Comparison of ENCODE assay signal across 17 mouse cellular contexts in the genomic region with DNA sequence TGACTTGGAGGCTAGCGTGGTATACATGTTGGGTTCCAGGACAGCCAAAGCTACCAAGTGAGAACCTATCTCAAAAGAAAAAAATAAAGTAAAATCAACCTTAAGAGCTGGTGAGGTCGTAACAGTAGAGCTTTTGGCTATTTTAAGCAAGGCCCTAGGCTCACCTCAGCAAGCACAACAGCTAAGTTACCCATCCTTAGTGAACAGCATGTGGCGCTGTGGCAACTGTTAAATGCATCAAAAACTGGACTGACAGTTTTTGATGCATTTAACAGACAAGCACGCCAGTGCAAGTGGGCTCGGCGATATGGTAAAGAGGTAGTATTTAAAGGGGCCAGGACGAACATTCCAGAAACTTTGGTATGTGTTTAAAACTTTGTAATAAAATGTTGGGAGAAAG. TPM values are rescaled to one million over a fixed set of nuclear protein-coding genes. Genes with fewer than 3 reads are reported as not detected.
DNase-seq lines count a peak whose midpoint lies in the region; ATAC-seq and TF ChIP-seq lines count a peak whose summit lies in the region.
"Had no signal": no experiment of that assay in that cellular context is flagged by ENCODE, and none has a peak within 500 bp of the region (broad histone marks: within the 10 kb centered on the region; RNA-seq: fewer than 3 reads in every experiment).

No protein-coding gene starts in this region.

- intact Hi-C loops in heart, postnatal 10 days (cut with DNase I): no loop called here

- H3K36me3 ChIP-seq in heart, embryonic 16.5 days (ENCODE audit: control insufficient read depth, insufficient read depth): no peaks in the 10 kb centered on the region
- no peaks in the 10 kb centered on the region for H3K36me3 ChIP-seq in lung, postnatal 0 days (ENCODE audit: insufficient read depth, low read length)
- H3K36me3 ChIP-seq in limb, embryonic 15.5 days: no peaks in the 10 kb centered on the region
- H3K36me3 ChIP-seq in stomach, postnatal 0 days (ENCODE audit: control insufficient read depth, insufficient read depth, low read length): no peaks in the 10 kb centered on the region
- H3K36me3 ChIP-seq: hindbrain, embryonic 12.5 days had no signal

- DNase-seq in heart, postnatal 10 days: no peak
- DNase-seq in lung, postnatal 0 days (ENCODE audit: low spot score): no peak
- DNase-seq in lung, postnatal 36 days: no peak
- no peak for DNase-seq in stomach, postnatal 0 days (ENCODE audit: low spot score)
- no peak for DNase-seq in adrenal gland, postnatal 4 days (ENCODE audit: low spot score in 2 of 2)
- DNase-seq in cerebellum, adult 11 months: no peak
- DNase-seq: B cell, adult 2 months; cerebellum, adult 9-11 months; embryo, embryonic 11 days; lung, adult 2 months; right cerebral cortex, adult 18-20 months had no signal

- no peak for ATAC-seq in heart, embryonic 16.5 days (replicated peaks; ENCODE audit: extremely low read depth, insufficient read depth, low FRiP score)
- no peak for ATAC-seq in lung, postnatal 0 days
- no peak for ATAC-seq in limb, embryonic 15.5 days (ENCODE audit: insufficient number of reproducible peaks, low FRiP score, low TSS enrichment, low read depth)
- no peak for ATAC-seq in stomach, postnatal 0 days (ENCODE audit: low FRiP score, low TSS enrichment)
- ATAC-seq: forebrain, embryonic 14.5 days had no signal

- TF ChIP-seq EP300 in lung, postnatal 0 days (IDR thresholded peaks at IDR 0.05): no peak
- TF ChIP-seq EP300 in stomach, postnatal 0 days (optimal IDR thresholded peaks at IDR 0.05): no peak

- no peaks in the 10 kb centered on the region for H3K27me3 ChIP-seq in heart, embryonic 16.5 days (ENCODE audit: control insufficient read depth, insufficient read depth, low read length)
- H3K27me3 ChIP-seq in lung, postnatal 0 days (replicated peaks; ENCODE audit: insufficient read depth, low read length): no peaks in the 10 kb centered on the region
- no peaks in the 10 kb centered on the region for H3K27me3 ChIP-seq in limb, embryonic 15.5 days
- H3K27me3 ChIP-seq in stomach, postnatal 0 days (ENCODE audit: control insufficient read depth, insufficient read depth, low read length): no peaks in the 10 kb centered on the region
- H3K27me3 ChIP-seq: hindbrain, embryonic 12.5 days had no signal

- WGBS in heart, embryonic 16.5 days: 53% methylated on average over 7 of the region's 7 CpGs
- 61% methylated on average over 7 of the region's 7 CpGs for WGBS in lung, postnatal 0 days
- 29% methylated on average over 7 of the region's 7 CpGs for WGBS in limb, embryonic 15.5 days
- 68% methylated on average over 7 of the region's 7 CpGs for WGBS in stomach, postnatal 0 days

- H3K4me2 ChIP-seq in heart, embryonic 16.5 days (ENCODE audit: low read depth, low read length): no peak overlapping the region
- no peak overlapping the region for H3K4me2 ChIP-seq in lung, postnatal 0 days (replicated peaks; ENCODE audit: low read depth, low read length)
- no peak overlapping the region for H3K4me2 ChIP-seq in limb, embryonic 15.5 days
- no peak overlapping the region for H3K4me2 ChIP-seq in stomach, postnatal 0 days (replicated peaks; ENCODE audit: low read depth)
- H3K4me2 ChIP-seq: hindbrain, embryonic 12.5 days had no signal

- no peak overlapping the region for H3K9ac ChIP-seq in heart, embryonic 16.5 days (ENCODE audit: low read length)
- no peak overlapping the region for H3K9ac ChIP-seq in lung, postnatal 0 days (replicated peaks; ENCODE audit: low read depth)
- H3K9ac ChIP-seq in limb, embryonic 15.5 days: no peak overlapping the region
- H3K9ac ChIP-seq in stomach, postnatal 0 days (ENCODE audit: low read length): no peak overlapping the region
- H3K9ac ChIP-seq: hindbrain, embryonic 12.5 days had no signal

- H3K27ac ChIP-seq in heart, embryonic 16.5 days (ENCODE audit: low read length): peak overlapping the region; percentile 32; the same call in 1 of the 2 replicates
- 0 out of 2 replicates have a peak overlapping the region, but pooled peaks have one; percentile 5 for H3K27ac ChIP-seq in lung, postnatal 0 days (ENCODE audit: low read length)
- H3K27ac ChIP-seq in limb, embryonic 15.5 days: peak overlapping the region; percentile 54
- no peak overlapping the region for H3K27ac ChIP-seq in stomach, postnatal 0 days (replicated peaks)
- H3K27ac ChIP-seq: hindbrain, embryonic 12.5 days; macrophage had no signal

- H3K9me3 ChIP-seq in heart, embryonic 16.5 days (replicated peaks; ENCODE audit: control insufficient read depth, low read length): no peaks in the 10 kb centered on the region
- H3K9me3 ChIP-seq in lung, postnatal 0 days (ENCODE audit: low read length): no peaks in the 10 kb centered on the region
- H3K9me3 ChIP-seq in limb, embryonic 15.5 days: no peaks in the 10 kb centered on the region
- no peaks in the 10 kb centered on the region for H3K9me3 ChIP-seq in stomach, postnatal 0 days (ENCODE audit: control insufficient read depth, low read length)
- H3K9me3 ChIP-seq: hindbrain, embryonic 12.5 days had no signal

- H3K4me3 ChIP-seq in heart, embryonic 16.5 days (ENCODE audit: low read length): no peak overlapping the region
- no peak overlapping the region for H3K4me3 ChIP-seq in lung, postnatal 0 days (ENCODE audit: low read depth, low read length)
- no peak overlapping the region for H3K4me3 ChIP-seq in limb, embryonic 15.5 days
- H3K4me3 ChIP-seq in stomach, postnatal 0 days (ENCODE audit: low read depth, low read length): no peak overlapping the region
- H3K4me3 ChIP-seq: erythroblast, embryonic 14.5 days; hindbrain, embryonic 12.5 days had no signal

- TF ChIP-seq CTCF in lung, postnatal 0 days (IDR thresholded peaks at IDR 0.05): peak; percentile 35; the same call in 1 of the 2 replicates
- TF ChIP-seq CTCF in stomach, postnatal 0 days (IDR thresholded peaks at IDR 0.05; ENCODE audit: low read depth): peak; percentile 31; the same call in 1 of the 2 replicates

- peaks cover 39% of the 10 kb centered on the region for H3K4me1 ChIP-seq in heart, embryonic 16.5 days (ENCODE audit: control insufficient read depth, insufficient read depth, low read length)
- H3K4me1 ChIP-seq in lung, postnatal 0 days (ENCODE audit: insufficient read depth, low read depth, low read length): peaks cover 14% of the 10 kb centered on the region; the same call in 1 of the 2 replicates
- H3K4me1 ChIP-seq in limb, embryonic 15.5 days: peaks cover 41% of the 10 kb centered on the region
- peaks cover 7% of the 10 kb centered on the region; the same call in 1 of the 2 replicates for H3K4me1 ChIP-seq in stomach, postnatal 0 days (replicated peaks; ENCODE audit: control insufficient read depth, insufficient read depth)

RNA-seq across cellular contexts. Expression of gene Stau1, which starts 5.2 kb away (rescaled TPM):
- polyA plus RNA-seq in heart, embryonic 16.5 days (2015; fragmentation: Nextera tagmentation; extraction: Ambion mirVana): 56.8 and 57.1 TPM in 2 replicates
- 10 to 100 TPM; 54.2 TPM for total RNA-seq in heart, postnatal 10 days (2021)
- polyA plus RNA-seq in lung, postnatal 0 days (2015; fragmentation: Nextera tagmentation; extraction: Ambion mirVana): 48.3 and 55.0 TPM in 2 replicates
- polyA plus RNA-seq in limb, embryonic 15.5 days (2015; fragmentation: Nextera tagmentation; extraction: Ambion mirVana): 98.2 and 99.9 TPM in 2 replicates
- polyA plus RNA-seq in stomach, postnatal 0 days (2015; fragmentation: Nextera tagmentation; extraction: Ambion mirVana): 34.9 and 35.0 TPM in 2 replicates
- 10 to 100 TPM; 76.9 to 79.0 TPM for total RNA-seq in adrenal gland, postnatal 4 days (2021)

RNA-seq across cellular contexts. Expression of gene Ddx27, which starts 24.1 kb away (rescaled TPM):
- 30.2 and 33.0 TPM in 2 replicates for polyA plus RNA-seq in heart, embryonic 16.5 days (2015; fragmentation: Nextera tagmentation; extraction: Ambion mirVana)
- total RNA-seq in heart, postnatal 10 days (2021): 10 to 100 TPM; 17.5 to 18.3 TPM
- polyA plus RNA-seq in lung, postnatal 0 days (2015; fragmentation: Nextera tagmentation; extraction: Ambion mirVana): 21.8 and 21.9 TPM in 2 replicates
- polyA plus RNA-seq in limb, embryonic 15.5 days (2015; fragmentation: Nextera tagmentation; extraction: Ambion mirVana): 43.8 and 45.3 TPM in 2 replicates
- 21.8 and 22.0 TPM in 2 replicates for polyA plus RNA-seq in stomach, postnatal 0 days (2015; fragmentation: Nextera tagmentation; extraction: Ambion mirVana)
- 10 to 100 TPM; 44.3 to 50.5 TPM for total RNA-seq in adrenal gland, postnatal 4 days (2021)
